Mouse (Mus musculus): ENCODE measurements at regions not wholly inside any gene's neighbourhood (a gene's known extent, or its start where the extent isn't known, plus 50 kb on each side); places are given as distances from the start of the nearest gene placed in this dataset.

DNA sequence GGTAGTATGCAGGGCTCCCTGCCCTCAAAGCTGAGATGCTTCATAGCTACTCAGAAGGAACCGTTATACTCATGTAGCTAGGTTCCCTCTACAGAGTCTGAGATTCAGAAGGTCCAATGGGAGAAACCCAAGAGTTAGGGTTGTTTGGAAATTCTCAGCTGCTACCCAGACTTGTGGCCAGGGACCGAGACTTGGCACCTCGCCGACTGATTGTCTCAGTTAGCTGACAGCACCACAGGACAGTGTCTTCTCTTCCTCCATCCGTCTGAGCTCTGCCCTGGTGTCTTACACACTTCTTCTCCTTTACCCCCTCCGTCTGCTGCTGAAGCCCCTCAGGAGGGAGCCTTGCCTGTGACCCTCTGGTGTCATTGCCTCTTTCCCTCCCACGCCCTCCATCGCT lies 329.6 kb upstream of the Prox1 start:
- Histone ChIP-seq H3K4me1 (ENCODE audit: control insufficient read depth, insufficient read depth, low read length) (no peaks in the 10 kb centered on the region), H3K27me3 (ENCODE audit: control insufficient read depth, insufficient read depth, low read length, poor library complexity, severe bottlenecking) (no peaks in the 10 kb centered on the region), H3K4me3 (ENCODE audit: low read depth, low read length) (no peak overlapping the region), H3K9me3 (replicated peaks; ENCODE audit: control insufficient read depth, insufficient read depth, low read length, poor library complexity, severe bottlenecking) (no peaks in the 10 kb centered on the region), H3K9ac (ENCODE audit: low read depth, poor library complexity, severe bottlenecking) (no peak overlapping the region), H3K36me3 (ENCODE audit: control insufficient read depth, insufficient read depth, low read length, poor library complexity, severe bottlenecking) (no peaks in the 10 kb centered on the region), H3K27ac (ENCODE audit: insufficient read depth, low read length) (no peak overlapping the region)
- TF ChIP-seq EP300 (IDR thresholded peaks at IDR 0.05; ENCODE audit: insufficient read depth, low read depth, low read length) (no peak), POLR2A (IDR thresholded peaks at IDR 0.05; ENCODE audit: insufficient read depth, low read length) (no peak), CTCF (IDR thresholded peaks at IDR 0.05; ENCODE audit: low read depth, low read length) (no peak)

DNA sequence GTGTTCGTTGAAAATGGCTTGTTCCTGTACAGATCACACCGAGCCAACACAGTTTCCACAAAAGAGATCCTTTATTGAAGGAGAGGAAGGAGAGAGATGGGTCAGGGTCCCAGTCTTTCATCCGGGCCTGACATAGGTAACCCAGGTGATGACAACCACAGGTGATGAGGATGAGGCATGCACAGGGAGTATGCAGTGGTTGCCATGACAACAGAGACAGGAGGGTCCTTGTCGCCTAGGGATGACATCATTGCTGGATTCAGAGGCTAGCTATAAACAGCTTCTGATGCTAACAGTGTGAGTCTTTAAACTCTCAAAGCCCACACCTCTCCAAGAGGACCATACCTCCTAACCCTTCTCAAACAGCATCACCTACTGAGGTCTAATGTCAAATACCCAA lies 327.0 kb upstream of the Prox1 start:
- no peaks in the 10 kb centered on the region for H3K36me3 ChIP-seq (ENCODE audit: control insufficient read depth, insufficient read depth, low read length, poor library complexity, severe bottlenecking)
- H3K27me3 ChIP-seq (ENCODE audit: control insufficient read depth, insufficient read depth, low read length, poor library complexity, severe bottlenecking) = no peaks in the 10 kb centered on the region
- no peak overlapping the region for H3K4me3 ChIP-seq (ENCODE audit: low read depth, low read length)
- no peaks in the 10 kb centered on the region for H3K9me3 ChIP-seq (replicated peaks; ENCODE audit: control insufficient read depth, insufficient read depth, low read length, poor library complexity, severe bottlenecking)
- no peak for TF ChIP-seq CTCF (IDR thresholded peaks at IDR 0.05; ENCODE audit: low read depth, low read length)
- TF ChIP-seq POLR2A (IDR thresholded peaks at IDR 0.05; ENCODE audit: insufficient read depth, low read length) = no peak
- TF ChIP-seq EP300 (IDR thresholded peaks at IDR 0.05; ENCODE audit: insufficient read depth, low read depth, low read length) = no peak
- H3K9ac ChIP-seq (ENCODE audit: low read depth, poor library complexity, severe bottlenecking) = no peak overlapping the region
- no peak overlapping the region for H3K27ac ChIP-seq (ENCODE audit: insufficient read depth, low read length)
- no peaks in the 10 kb centered on the region for H3K4me1 ChIP-seq (ENCODE audit: control insufficient read depth, insufficient read depth, low read length)

DNA sequence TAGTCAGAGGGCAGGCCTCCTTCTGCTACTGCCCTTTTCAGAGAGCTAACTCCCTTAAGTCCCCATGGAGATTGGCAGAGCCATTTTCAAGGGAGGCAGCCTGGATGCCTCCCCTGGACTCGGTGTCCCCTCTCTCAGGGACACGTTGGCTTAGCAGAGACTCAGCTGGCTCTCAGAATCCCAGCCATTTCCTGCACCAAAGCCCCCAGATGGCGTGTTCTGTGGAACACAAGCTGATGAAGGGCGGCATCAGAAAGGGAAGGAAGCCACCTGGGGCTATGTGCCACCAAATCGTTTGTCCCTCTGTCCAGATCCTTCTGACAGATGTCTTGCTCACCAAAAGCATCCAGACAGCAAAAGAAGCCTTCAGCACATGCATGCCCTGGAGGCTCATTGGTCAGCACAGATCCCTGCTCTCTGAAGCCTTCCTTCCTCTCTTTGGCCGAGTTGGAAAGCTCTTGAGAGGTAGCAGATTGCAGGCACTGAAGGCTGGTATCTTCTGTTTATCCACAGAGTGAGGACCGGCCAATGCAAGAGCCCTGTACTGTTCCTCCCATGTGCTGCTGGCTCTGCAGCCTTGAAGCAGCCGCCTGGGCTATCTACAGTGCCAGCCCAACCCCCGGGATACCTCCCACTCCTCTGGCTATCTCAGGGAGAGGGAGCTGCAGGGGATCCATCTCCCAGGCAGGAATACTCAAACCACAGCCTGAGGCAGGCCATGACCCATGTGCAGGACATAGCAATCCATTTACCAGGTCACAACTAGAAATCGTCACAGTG lies 325.4 kb upstream of the Prox1 start:
- TF ChIP-seq POLR2A (IDR thresholded peaks at IDR 0.05; ENCODE audit: insufficient read depth, low read length) (no peak), EP300 (IDR thresholded peaks at IDR 0.05; ENCODE audit: insufficient read depth, low read depth, low read length) (no peak), CTCF (IDR thresholded peaks at IDR 0.05; ENCODE audit: low read depth, low read length) (no peak)
- no peak overlapping the region for H3K9ac ChIP-seq (ENCODE audit: low read depth, poor library complexity, severe bottlenecking)
- no peaks in the 10 kb centered on the region for H3K27me3 ChIP-seq (ENCODE audit: control insufficient read depth, insufficient read depth, low read length, poor library complexity, severe bottlenecking)
- no peaks in the 10 kb centered on the region for H3K9me3 ChIP-seq (replicated peaks; ENCODE audit: control insufficient read depth, insufficient read depth, low read length, poor library complexity, severe bottlenecking)
- H3K27ac ChIP-seq (ENCODE audit: insufficient read depth, low read length) = no peak overlapping the region
- H3K4me1 ChIP-seq (ENCODE audit: control insufficient read depth, insufficient read depth, low read length) = no peaks in the 10 kb centered on the region
- H3K36me3 ChIP-seq (ENCODE audit: control insufficient read depth, insufficient read depth, low read length, poor library complexity, severe bottlenecking) = no peaks in the 10 kb centered on the region
- no peak overlapping the region for H3K4me3 ChIP-seq (ENCODE audit: low read depth, low read length)

DNA sequence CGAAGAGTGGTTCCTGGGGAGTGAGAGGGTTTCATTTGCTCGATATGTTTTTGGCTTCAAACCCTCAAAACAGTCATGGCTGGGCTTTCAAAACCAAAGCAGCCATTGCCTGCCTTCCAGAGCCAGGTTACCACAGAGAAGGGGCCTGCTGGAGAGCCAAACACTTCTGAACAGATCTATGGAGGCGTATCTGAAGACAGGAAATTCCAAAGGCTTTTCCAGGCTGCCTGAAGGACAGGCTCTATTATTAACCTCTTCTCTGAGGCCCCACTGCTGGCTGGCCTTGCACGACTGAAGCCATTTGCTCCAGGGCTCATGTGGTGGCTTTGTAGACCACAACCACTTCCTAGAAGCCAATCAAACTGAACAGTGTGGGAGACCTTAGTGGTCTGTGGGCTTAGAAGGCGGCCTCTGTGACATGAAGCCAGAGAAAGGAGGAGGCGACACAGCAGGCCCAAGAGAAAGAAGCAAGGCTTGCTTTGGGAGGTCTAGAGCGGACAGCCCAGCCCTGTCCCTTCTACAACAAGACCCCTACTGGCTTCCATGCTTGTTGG lies 316.1 kb upstream of the Prox1 start:
- H3K4me3 ChIP-seq (ENCODE audit: low read depth, low read length) = no peak overlapping the region
- no peaks in the 10 kb centered on the region for H3K36me3 ChIP-seq (ENCODE audit: control insufficient read depth, insufficient read depth, low read length, poor library complexity, severe bottlenecking)
- H3K4me1 ChIP-seq (ENCODE audit: control insufficient read depth, insufficient read depth, low read length) = no peaks in the 10 kb centered on the region
- no peak overlapping the region for H3K9ac ChIP-seq (ENCODE audit: low read depth, poor library complexity, severe bottlenecking)
- H3K27ac ChIP-seq (ENCODE audit: insufficient read depth, low read length) = no peak overlapping the region
- H3K27me3 ChIP-seq (ENCODE audit: control insufficient read depth, insufficient read depth, low read length, poor library complexity, severe bottlenecking) = no peaks in the 10 kb centered on the region
- TF ChIP-seq POLR2A (IDR thresholded peaks at IDR 0.05; ENCODE audit: insufficient read depth, low read length) (no peak), CTCF (IDR thresholded peaks at IDR 0.05; ENCODE audit: low read depth, low read length) (no peak), EP300 (IDR thresholded peaks at IDR 0.05; ENCODE audit: insufficient read depth, low read depth, low read length) (no peak)
- no peaks in the 10 kb centered on the region for H3K9me3 ChIP-seq (replicated peaks; ENCODE audit: control insufficient read depth, insufficient read depth, low read length, poor library complexity, severe bottlenecking)

DNA sequence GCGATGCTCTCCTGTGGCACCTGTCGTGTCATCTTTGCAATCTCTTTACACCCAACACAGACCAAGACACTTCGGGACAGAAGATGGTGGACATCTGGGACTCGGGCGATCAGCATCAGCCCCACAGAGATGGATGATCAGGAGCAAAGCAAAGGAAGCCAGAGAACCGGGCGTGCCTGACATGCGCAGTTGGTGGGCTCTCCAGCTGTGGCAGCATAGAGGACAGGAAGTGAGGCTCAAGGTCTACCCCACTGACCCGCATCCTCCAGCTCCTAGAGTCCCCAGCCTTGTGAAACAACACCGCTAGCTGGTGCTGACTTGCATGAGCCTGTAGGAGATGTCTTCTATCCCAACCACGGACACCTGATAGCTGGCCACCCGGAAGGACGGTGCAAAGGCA lies 312.9 kb upstream of the Prox1 start:
- Histone ChIP-seq H3K9me3 (replicated peaks; ENCODE audit: control insufficient read depth, insufficient read depth, low read length, poor library complexity, severe bottlenecking) (no peaks in the 10 kb centered on the region), H3K4me1 (ENCODE audit: control insufficient read depth, insufficient read depth, low read length) (no peaks in the 10 kb centered on the region), H3K9ac (ENCODE audit: low read depth, poor library complexity, severe bottlenecking) (no peak overlapping the region), H3K36me3 (ENCODE audit: control insufficient read depth, insufficient read depth, low read length, poor library complexity, severe bottlenecking) (no peaks in the 10 kb centered on the region), H3K27ac (ENCODE audit: insufficient read depth, low read length) (no peak overlapping the region), H3K4me3 (ENCODE audit: low read depth, low read length) (peak overlapping the region; percentile 19; the same call in 1 of the 2 replicates), H3K27me3 (ENCODE audit: control insufficient read depth, insufficient read depth, low read length, poor library complexity, severe bottlenecking) (0 out of 2 replicates have a peak, but pooled peaks cover 3% of the 10 kb centered on the region)
- TF ChIP-seq CTCF (IDR thresholded peaks at IDR 0.05; ENCODE audit: low read depth, low read length) (no peak), EP300 (IDR thresholded peaks at IDR 0.05; ENCODE audit: insufficient read depth, low read depth, low read length) (no peak), POLR2A (IDR thresholded peaks at IDR 0.05; ENCODE audit: insufficient read depth, low read length) (no peak)

DNA sequence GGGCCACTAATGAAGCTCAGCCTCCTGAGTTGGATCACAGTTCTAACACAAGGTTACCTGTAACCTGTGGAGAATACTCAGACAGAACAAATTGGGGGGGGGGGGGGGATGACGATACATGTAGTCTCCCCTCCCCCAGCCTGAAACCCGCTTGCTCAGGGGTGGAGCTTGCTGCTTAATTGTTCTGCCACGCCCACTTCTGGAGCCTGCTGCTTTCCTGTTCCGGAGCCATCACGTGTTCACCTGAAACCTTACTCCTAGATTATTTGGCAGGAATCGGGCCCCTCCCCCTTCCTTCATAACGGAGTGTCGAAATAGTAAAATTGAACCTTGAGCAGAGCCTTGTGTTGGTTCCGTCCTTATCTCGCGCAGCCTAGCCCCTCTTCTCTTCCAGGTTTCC lies 310.6 kb upstream of the Prox1 start:
- no peak overlapping the region for H3K9ac ChIP-seq (ENCODE audit: low read depth, poor library complexity, severe bottlenecking)
- H3K4me3 ChIP-seq (ENCODE audit: low read depth, low read length) = no peak overlapping the region
- no peaks in the 10 kb centered on the region for H3K36me3 ChIP-seq (ENCODE audit: control insufficient read depth, insufficient read depth, low read length, poor library complexity, severe bottlenecking)
- H3K9me3 ChIP-seq (replicated peaks; ENCODE audit: control insufficient read depth, insufficient read depth, low read length, poor library complexity, severe bottlenecking) = no peaks in the 10 kb centered on the region
- 0 out of 2 replicates have a peak, but pooled peaks cover 3% of the 10 kb centered on the region for H3K27me3 ChIP-seq (ENCODE audit: control insufficient read depth, insufficient read depth, low read length, poor library complexity, severe bottlenecking)
- H3K27ac ChIP-seq (ENCODE audit: insufficient read depth, low read length) = no peak overlapping the region
- TF ChIP-seq EP300 (IDR thresholded peaks at IDR 0.05; ENCODE audit: insufficient read depth, low read depth, low read length) = no peak
- no peaks in the 10 kb centered on the region for H3K4me1 ChIP-seq (ENCODE audit: control insufficient read depth, insufficient read depth, low read length)

All from ES-Bruce4 (cell line).